Mouse (Mus musculus): ENCODE data around the gene Tmem212. TPM values are rescaled to one million over a fixed set of nuclear protein-coding genes. Genes with fewer than 3 reads are reported as not detected.

The Tmem212 gene
- polyA plus RNA-seq (2014; fragmentation: Illumina TruSeq; extraction: RNeasy Lipid Tissue Mini Kit (QIAGEN cat#74804); ENCODE audit: low read depth, low replicate concordance), result not detected

GRCm38 (mm10) chr3:27896318-27896892 lies at the start of gene Tmem212:
TSS of gene Tmem212 (minus strand) at chr3:27896368.

GRCm38 (mm10) chr3:27938381-27939323 lies 42.5 kb upstream of the Tmem212 start, which contains the start of gene Pld1:
TSS of gene Pld1 (plus strand) at chr3:27938695.

Other genes starting within 250 kb of the Tmem212 start
- gene Fndc3b, start 185.1 kb downstream of the Tmem212 start, polyA plus RNA-seq (2014; fragmentation: Illumina TruSeq; extraction: RNeasy Lipid Tissue Mini Kit (QIAGEN cat#74804); ENCODE audit: low read depth, low replicate concordance), result 23.3 TPM
- gene Pld1, start 42.3 kb upstream of the Tmem212 start, polyA plus RNA-seq (2014; fragmentation: Illumina TruSeq; extraction: RNeasy Lipid Tissue Mini Kit (QIAGEN cat#74804); ENCODE audit: low read depth, low replicate concordance), result 7.4 TPM

Measured in heart, adult 10 weeks (tissue).